Mouse (Mus musculus): ENCODE measurements around the gene Gls2. TPM values are rescaled to one million over a fixed set of nuclear protein-coding genes. Genes with fewer than 3 reads are reported as not detected.
"Not testable (repeated sequence)": the region's sequence is repeated elsewhere in the genome, so short reads cannot be mapped to it uniquely, and the experiment has no call there.

Gls2 gene
- total RNA-seq, 2 experiments from 2014 or later: 12.8 to 22.3 TPM

- peak; percentile 19 for DNase-seq
Measured at GRCm38 (mm10) chr10:128194551-128195461, 549 bp downstream of the Gls2 start.

GRCm38 (mm10) chr10:128201856-128202255 lies 7.6 kb downstream of the Gls2 start:
- peak; percentile 18 for DNase-seq

- no peak for DNase-seq
Measured at GRCm38 (mm10) chr10:128204941-128205340, 10.7 kb downstream of the Gls2 start.

GRCm38 (mm10) chr10:128208326-128208725 lies 14.1 kb downstream of the Gls2 start:
- no peak for DNase-seq

- DNase-seq: no peak
Measured at GRCm38 (mm10) chr10:128209311-128210009, 15.2 kb downstream of the Gls2 start.

- DNase-seq: no peak
Measured at GRCm38 (mm10) chr10:128210131-128210530, 15.9 kb downstream of the Gls2 start.

GRCm38 (mm10) chr10:128210954-128211353 lies 16.7 kb downstream of the Gls2 start:
- DNase-seq: peak; percentile 32

GRCm38 (mm10) chr10:128211390-128212108 lies 17.3 kb downstream of the Gls2 start, which contains the start of gene Spryd4:
Spryd4 (minus strand) TSS chr10:128211807.
- DNase-seq: peak; percentile 95

- no peak for DNase-seq
Measured at GRCm38 (mm10) chr10:128212148-128212547, 17.9 kb downstream of the Gls2 start.

GRCm38 (mm10) chr10:128212871-128213323 lies 18.6 kb downstream of the Gls2 start:
- peak; percentile 70 for DNase-seq

GRCm38 (mm10) chr10:128214112-128214511 lies 19.9 kb downstream of the Gls2 start:
- DNase-seq: not testable (repeated sequence)

- no peak for DNase-seq
Measured at GRCm38 (mm10) chr10:128214981-128215380, 20.7 kb downstream of the Gls2 start.

GRCm38 (mm10) chr10:128218387-128219117 lies 24.3 kb downstream of the Gls2 start:
- DNase-seq: no peak

- DNase-seq: no peak
Measured at GRCm38 (mm10) chr10:128221533-128222286, 27.5 kb downstream of the Gls2 start.

GRCm38 (mm10) chr10:128225064-128225463 lies 30.8 kb downstream of the Gls2 start:
- no peak for DNase-seq

GRCm38 (mm10) chr10:128225538-128225937 lies 31.3 kb downstream of the Gls2 start, which contains the start of gene Mip:
Mip (plus strand) TSS chr10:128225838.
- no peak for DNase-seq

- DNase-seq: no peak
Measured at GRCm38 (mm10) chr10:128227592-128227991, 33.3 kb downstream of the Gls2 start.

- no peak for DNase-seq
Measured at GRCm38 (mm10) chr10:128228009-128228408, 33.8 kb downstream of the Gls2 start.

GRCm38 (mm10) chr10:128230582-128230981 lies 36.3 kb downstream of the Gls2 start:
- no peak for DNase-seq

- DNase-seq: no peak
Measured at GRCm38 (mm10) chr10:128231146-128231545, 36.9 kb downstream of the Gls2 start.

Data from adrenal gland, postnatal 10 days (tissue).